9 mouse cellular contexts compared by ENCODE assay signal in genomic region chr6:126500088-126500487, GRCm38 (mm10). TPM values are rescaled to one million over a fixed set of nuclear protein-coding genes. Genes with fewer than 3 reads are reported as not detected.
DNase-seq lines count a peak whose midpoint lies in the region; ATAC-seq and TF ChIP-seq lines count a peak whose summit lies in the region.
"Had no signal": no experiment of that assay in that cellular context is flagged by ENCODE, and none has a peak within 500 bp of the region (broad histone marks: within the 10 kb centered on the region; RNA-seq: fewer than 3 reads in every experiment).

No protein-coding gene starts in this region.

- H3K9ac ChIP-seq in CH12.LX (ENCODE audit: insufficient read depth, low read depth) = no peak overlapping the region
- H3K9ac ChIP-seq in heart, embryonic 15.5 days = no peak overlapping the region
- H3K9ac ChIP-seq: stomach, embryonic 15.5 days had no signal

- H3K4me2 ChIP-seq in CH12.LX (ENCODE audit: insufficient read depth, low read depth, poor library complexity, severe bottlenecking) = no peak overlapping the region
- H3K4me2 ChIP-seq in heart, embryonic 15.5 days = no peak overlapping the region
- H3K4me2 ChIP-seq: stomach, embryonic 15.5 days had no signal

- no peak for TF ChIP-seq EP300 in CH12.LX (IDR thresholded peaks at IDR 0.05; ENCODE audit: low read length)

- H3K4me1 ChIP-seq in CH12.LX (ENCODE audit: control insufficient read depth in 1 of 2, insufficient read depth in 2 of 2) = no peaks in the 10 kb centered on the region
- H3K4me1 ChIP-seq in bone marrow, adult 2 months (ENCODE audit: control insufficient read depth, insufficient read depth, low read length) = no peaks in the 10 kb centered on the region
- 0 out of 2 replicates have a peak, but pooled peaks cover 2% of the 10 kb centered on the region for H3K4me1 ChIP-seq in embryonic fibroblast, embryonic 13.5 days (ENCODE audit: control insufficient read depth, insufficient read depth, low read length)
- no peaks in the 10 kb centered on the region for H3K4me1 ChIP-seq in heart, embryonic 15.5 days (replicated peaks)
- no peaks in the 10 kb centered on the region for H3K4me1 ChIP-seq in lung, adult 2 months (ENCODE audit: control insufficient read depth, insufficient read depth, low read length)

- H3K36me3 ChIP-seq in CH12.LX (replicated peaks in 1 of 2; ENCODE audit: control insufficient read depth in 1 of 2, insufficient read depth in 1 of 2, low read length in 1 of 2) = no peaks in the 10 kb centered on the region
- no peaks in the 10 kb centered on the region for H3K36me3 ChIP-seq in heart, embryonic 15.5 days
- H3K36me3 ChIP-seq: stomach, embryonic 15.5 days had no signal

- in situ Hi-C loops in CH12.LX (cut with MboI; ENCODE audit: low pct_ligation_motif_present, low pct_unique_long_range_greater_than_20kb, low sequenced_read_pairs) = no loop called here

- H3K4me3 ChIP-seq in CH12.LX (replicated peaks in 1 of 3; ENCODE audit: low read depth in 2 of 3, low read length in 2 of 3, poor library complexity in 1 of 3) = no peak overlapping the region
- no peak overlapping the region for H3K4me3 ChIP-seq in bone marrow, adult 2 months (replicated peaks; ENCODE audit: control insufficient read depth, low read depth, low read length)
- no peak overlapping the region for H3K4me3 ChIP-seq in embryonic fibroblast, embryonic 13.5 days (ENCODE audit: insufficient read depth, low read length)
- no peak overlapping the region for H3K4me3 ChIP-seq in heart, embryonic 15.5 days
- no peak overlapping the region for H3K4me3 ChIP-seq in lung, adult 2 months (replicated peaks; ENCODE audit: extremely low read depth, low read depth, low read length)
- H3K4me3 ChIP-seq: stomach, embryonic 15.5 days had no signal

- peak; percentile 49 for DNase-seq in CH12.LX (ENCODE audit: extremely low read depth)
- peak; percentile 62 to 89 for DNase-seq in kidney, postnatal 36 days
- peak; percentile 75 for DNase-seq in lung, adult 2 months
- DNase-seq in retina, adult 2 months (ENCODE audit: low read depth, low spot score) = peak; percentile 38
- DNase-seq in urinary bladder, adult 18-20 months (ENCODE audit: low spot score in 2 of 2) = peak; percentile 33 to 82

- 0 out of 2 replicates have a peak, but pooled peaks have one; percentile 58 for ATAC-seq in heart, embryonic 15.5 days (replicated peaks; ENCODE audit: insufficient number of reproducible peaks, insufficient read depth, low FRiP score, low read depth)

- H3K79me2 ChIP-seq in CH12.LX (replicated peaks; ENCODE audit: control insufficient read depth, extremely low read depth, insufficient read depth, poor library complexity, severe bottlenecking) = no peaks in the 10 kb centered on the region

- peaks cover 12% of the 10 kb centered on the region for H3K9me3 ChIP-seq in CH12.LX (replicated peaks; ENCODE audit: low read length)
- H3K9me3 ChIP-seq in heart, embryonic 15.5 days (replicated peaks) = no peaks in the 10 kb centered on the region
- H3K9me3 ChIP-seq: stomach, embryonic 15.5 days had no signal

- TF ChIP-seq POLR2A in CH12.LX (IDR thresholded peaks at IDR 0.05; ENCODE audit: low read depth, low read length) = no peak
- TF ChIP-seq POLR2A in bone marrow, adult 2 months (IDR thresholded peaks at IDR 0.05; ENCODE audit: borderline replicate concordance, control insufficient read depth, low read depth, low read length) = no peak
- no peak for TF ChIP-seq POLR2A in embryonic fibroblast, embryonic 13.5 days (IDR thresholded peaks at IDR 0.05; ENCODE audit: low read depth, low read length)
- TF ChIP-seq POLR2A in lung, adult 2 months (IDR thresholded peaks at IDR 0.05; ENCODE audit: borderline replicate concordance, extremely low read depth, low read depth, low read length) = no peak

- peak; percentile 48 to 92; a peak in 3 of 4 replicates for TF ChIP-seq CTCF in CH12.LX (conservative IDR thresholded peaks at IDR 0.05 in 1 of 2, IDR thresholded peaks at IDR 0.05 in 1 of 2; ENCODE audit: low read depth in 2 of 2, low read length in 2 of 2)
- TF ChIP-seq CTCF in bone marrow, adult 2 months (IDR thresholded peaks at IDR 0.05; ENCODE audit: control insufficient read depth, insufficient read depth, low read length) = peak; percentile 62
- peak; percentile 87 for TF ChIP-seq CTCF in embryonic fibroblast, embryonic 13.5 days (IDR thresholded peaks at IDR 0.05; ENCODE audit: borderline replicate concordance, insufficient read depth, low read length)
- TF ChIP-seq CTCF in lung, adult 2 months (IDR thresholded peaks at IDR 0.05; ENCODE audit: insufficient read depth, low read length) = peak; percentile 88

- dilution Hi-C loops in CH12.LX (cut with MboI; ENCODE audit: extremely low pct_ligation_motif_present, extremely low pct_unique_long_range_greater_than_20kb, low sequenced_read_pairs) = no loop called here

- no peak overlapping the region for H3K27ac ChIP-seq in CH12.LX (ENCODE audit: insufficient read depth, low read depth)
- H3K27ac ChIP-seq in bone marrow, adult 2 months (ENCODE audit: control insufficient read depth, insufficient read depth, low read depth, low read length, poor library complexity) = no peak overlapping the region
- no peak overlapping the region for H3K27ac ChIP-seq in embryonic fibroblast, embryonic 13.5 days (ENCODE audit: insufficient read depth, low read length)
- no peak overlapping the region for H3K27ac ChIP-seq in heart, embryonic 15.5 days
- H3K27ac ChIP-seq: stomach, embryonic 15.5 days had no signal

- H3K27me3 ChIP-seq in CH12.LX (replicated peaks) = peaks cover 58% of the 10 kb centered on the region
- peaks cover 7% of the 10 kb centered on the region; the same call in 1 of the 2 replicates for H3K27me3 ChIP-seq in heart, embryonic 15.5 days
- H3K27me3 ChIP-seq: stomach, embryonic 15.5 days had no signal

- 20% methylated on average over 8 of the region's 8 CpGs for WGBS in bone marrow, adult 2 months
- 21% methylated on average over 8 of the region's 8 CpGs for WGBS in heart, embryonic 15.5 days
- 18% methylated on average over 8 of the region's 8 CpGs for WGBS in lung, adult 2 months

- peak; percentile 90 for TF ChIP-seq RAD21 in CH12.LX (IDR thresholded peaks at IDR 0.05; ENCODE audit: low read depth, low read length)

TF ChIP-seq in CH12.LX, 34 proteins besides CTCF, POLR2A, EP300 and RAD21:
- TF ChIP-seq UBTF (IDR thresholded peaks at IDR 0.05; ENCODE audit: low read depth, low read length) = no peak
- peak; percentile 63 for TF ChIP-seq SMC3 (IDR thresholded peaks at IDR 0.05; ENCODE audit: low read depth, low read length)
- TF ChIP-seq JUND (conservative IDR thresholded peaks at IDR 0.05; ENCODE audit: low read depth, low read length) = no peak
- peak; percentile 50; the same call in 1 of the 2 replicates for TF ChIP-seq NELFE (IDR thresholded peaks at IDR 0.05; ENCODE audit: low read depth, low read length)
- 0 out of 2 replicates have a peak, but pooled peaks have one; percentile 15 for TF ChIP-seq MAX (IDR thresholded peaks at IDR 0.05; ENCODE audit: low read length)

RNA-seq across cellular contexts. Expression of gene Kcna5, which starts 35.1 kb away (rescaled TPM):
- total RNA-seq in CH12.LX (2012; rRNA removed) (not detected in 2 replicates), CH12.LX (2014; rRNA removed) (not detected in 2 replicates)
- polyA plus RNA-seq in CH12.LX (2012; ENCODE audit: insufficient read length, low read depth) = not detected in 2 replicates
- not detected in 2 replicates for polyA plus RNA-seq in bone marrow, adult 2 months (2011; ENCODE audit: insufficient read depth, insufficient read length, low replicate concordance, missing spikeins)
- not detected in 2 replicates for polyA plus RNA-seq in embryonic fibroblast, embryonic 13.5 days (2011; ENCODE audit: insufficient read length, low read depth, missing spikeins)
- 7.4 and 7.5 TPM in 2 replicates for polyA plus RNA-seq in heart, embryonic 15.5 days (2015; fragmentation: Nextera tagmentation; extraction: Ambion mirVana)
- 1.1 and 1.4 TPM in 2 replicates for polyA plus RNA-seq in lung, adult 2 months (2012; rRNA removed)
